Mouse (Mus musculus) ovary, postnatal 36 days (tissue): ENCODE data around the gene Rarb.
A peak's percentile ranks its signal among the peaks of the same experiment; 100 is the strongest.

Source experiments
- DNase-seq: peaks from one replicate; pipeline ENCODE4 v3.0.0; 2022; ENCODE audit warnings: low spot score, mixed read lengths

Rarb gene

GRCm38 (mm10) chr14:16578100-16578499 is 240.9 kb downstream of the Rarb start:
- DNase-seq = no peak

DNA sequence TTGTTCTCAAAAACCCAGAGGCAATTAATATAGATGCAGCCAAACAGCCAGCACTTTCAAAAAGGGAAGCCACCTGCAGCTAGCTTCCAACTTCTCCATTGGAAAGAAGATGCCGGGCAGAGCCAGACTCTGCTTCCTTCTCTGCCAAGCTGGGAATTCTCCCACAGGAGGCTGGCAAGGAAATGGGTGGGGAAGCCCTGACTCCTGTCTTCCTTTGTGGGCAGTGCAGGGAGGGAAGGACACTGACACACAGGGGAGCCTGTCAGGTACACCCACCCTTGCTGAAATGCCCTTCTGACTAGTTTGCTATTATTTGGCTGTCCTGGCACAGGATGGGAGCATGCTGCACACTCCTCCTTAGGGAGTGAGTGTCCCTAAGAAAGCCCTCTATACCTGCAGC is 241.9 kb downstream of the Rarb start:
- DNase-seq = no peak

GRCm38 (mm10) chr14:16574925-16575721 is 243.8 kb downstream of the Rarb start:
- DNase-seq = peak; percentile 71

- no peak for DNase-seq
These were observed 245.3 kb downstream of the Rarb start for GRCm38 (mm10) chr14:16573475-16574171.

DNA sequence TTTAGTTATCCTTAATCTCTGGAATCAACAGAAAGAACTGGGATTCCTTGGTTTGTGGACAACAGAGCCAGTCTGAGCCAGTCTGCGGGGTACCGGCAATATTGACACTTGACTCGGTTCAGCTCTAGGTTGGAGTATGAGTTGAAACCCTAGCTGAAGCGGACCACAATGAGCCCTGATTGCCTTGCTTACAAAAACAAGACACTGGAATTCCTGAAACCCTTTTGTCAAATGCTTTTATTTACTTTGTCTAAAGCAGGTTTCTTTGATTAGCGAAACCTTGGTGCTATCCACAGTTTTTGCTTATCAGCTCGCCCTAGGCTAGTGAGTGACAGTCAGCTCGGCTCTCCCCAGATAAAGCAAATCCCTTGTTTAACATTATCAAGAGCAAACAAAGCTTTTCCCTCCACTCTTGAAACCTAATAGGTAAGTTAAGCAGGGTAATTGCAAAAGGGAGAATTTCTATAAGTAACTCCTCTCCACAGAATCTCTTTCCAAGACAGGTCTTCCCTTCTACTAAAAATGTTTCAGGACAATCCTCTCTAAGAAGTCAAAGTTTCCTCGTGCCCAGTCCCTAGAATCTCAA is 246.1 kb downstream of the Rarb start:
- no peak for DNase-seq

- no peak for DNase-seq
These were observed 249.4 kb downstream of the Rarb start for GRCm38 (mm10) chr14:16569506-16570001.

- no peak for DNase-seq
These were observed 252.0 kb downstream of the Rarb start for GRCm38 (mm10) chr14:16566920-16567319.

DNA sequence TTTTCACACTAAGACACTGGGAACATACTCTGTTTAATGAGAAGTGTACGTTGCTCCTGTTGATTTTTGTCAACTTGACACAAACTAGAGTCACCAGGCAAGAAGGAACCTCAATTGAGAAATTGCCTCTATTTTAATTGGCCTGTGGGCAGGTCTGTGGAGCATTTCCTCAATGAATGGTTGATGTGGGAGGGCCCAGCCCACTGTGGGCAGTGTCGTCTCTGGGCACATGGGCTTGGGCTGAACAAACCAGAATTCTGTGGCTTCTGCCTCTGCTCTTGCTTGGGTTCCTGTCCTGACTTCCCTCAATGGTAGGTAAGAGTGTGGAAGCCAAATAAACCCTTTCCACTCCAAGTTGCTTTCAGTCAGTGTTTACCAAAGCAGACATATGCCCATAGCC is 255.0 kb downstream of the Rarb start:
- no peak for DNase-seq

DNA sequence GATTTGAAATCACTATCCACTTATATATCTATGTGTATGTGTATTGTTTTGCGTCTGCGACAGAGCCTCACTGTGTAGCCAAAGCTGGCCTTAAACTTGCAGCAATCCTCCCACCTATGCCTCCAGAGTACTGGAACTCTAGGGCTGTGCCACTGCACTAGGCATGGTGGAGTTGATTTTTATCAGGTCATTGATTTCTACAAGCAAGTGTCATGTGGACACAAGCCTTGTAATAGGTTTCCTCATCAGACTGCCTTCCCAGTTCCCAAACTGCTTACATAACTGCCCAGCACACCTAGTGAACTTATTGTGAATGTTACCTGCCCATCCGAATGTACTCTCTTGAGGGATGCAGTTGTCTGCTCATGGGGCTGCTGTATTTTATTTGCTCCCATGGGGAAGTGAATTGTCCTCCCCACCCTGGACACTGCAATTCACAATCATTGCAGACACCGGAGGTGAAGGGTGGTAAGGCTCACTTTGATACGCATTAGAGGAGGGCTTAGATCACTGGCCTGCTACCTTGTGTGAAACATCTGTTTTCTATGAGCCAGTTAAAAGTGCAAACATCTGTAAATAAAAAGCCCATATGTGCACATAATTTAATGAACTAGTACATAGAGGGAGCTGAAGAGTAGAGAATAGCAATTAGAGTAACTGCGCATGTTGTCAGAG is 257.3 kb downstream of the Rarb start:
- DNase-seq = no peak

GRCm38 (mm10) chr14:16559294-16560217 is 259.4 kb downstream of the Rarb start:
- DNase-seq = no peak

DNA sequence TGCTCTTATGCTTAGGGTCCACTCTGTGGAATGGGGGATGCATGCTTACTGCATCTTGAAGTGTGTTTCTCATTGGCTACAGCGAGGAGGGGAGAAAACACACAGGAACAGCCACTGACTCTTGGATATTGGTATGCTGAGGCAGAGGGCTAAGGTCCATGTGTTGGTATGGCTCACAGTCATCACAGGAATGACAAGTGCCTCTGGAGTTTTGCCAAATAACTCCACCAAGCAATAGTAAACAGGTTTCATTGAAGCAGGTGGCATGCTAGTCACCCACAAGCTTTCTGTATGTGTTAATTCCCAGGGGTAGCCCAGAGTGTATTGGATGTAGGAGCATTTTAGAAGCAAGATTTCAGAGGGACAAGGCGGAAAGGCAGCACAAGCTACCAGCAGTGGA is 260.9 kb downstream of the Rarb start:
- no peak for DNase-seq

DNA sequence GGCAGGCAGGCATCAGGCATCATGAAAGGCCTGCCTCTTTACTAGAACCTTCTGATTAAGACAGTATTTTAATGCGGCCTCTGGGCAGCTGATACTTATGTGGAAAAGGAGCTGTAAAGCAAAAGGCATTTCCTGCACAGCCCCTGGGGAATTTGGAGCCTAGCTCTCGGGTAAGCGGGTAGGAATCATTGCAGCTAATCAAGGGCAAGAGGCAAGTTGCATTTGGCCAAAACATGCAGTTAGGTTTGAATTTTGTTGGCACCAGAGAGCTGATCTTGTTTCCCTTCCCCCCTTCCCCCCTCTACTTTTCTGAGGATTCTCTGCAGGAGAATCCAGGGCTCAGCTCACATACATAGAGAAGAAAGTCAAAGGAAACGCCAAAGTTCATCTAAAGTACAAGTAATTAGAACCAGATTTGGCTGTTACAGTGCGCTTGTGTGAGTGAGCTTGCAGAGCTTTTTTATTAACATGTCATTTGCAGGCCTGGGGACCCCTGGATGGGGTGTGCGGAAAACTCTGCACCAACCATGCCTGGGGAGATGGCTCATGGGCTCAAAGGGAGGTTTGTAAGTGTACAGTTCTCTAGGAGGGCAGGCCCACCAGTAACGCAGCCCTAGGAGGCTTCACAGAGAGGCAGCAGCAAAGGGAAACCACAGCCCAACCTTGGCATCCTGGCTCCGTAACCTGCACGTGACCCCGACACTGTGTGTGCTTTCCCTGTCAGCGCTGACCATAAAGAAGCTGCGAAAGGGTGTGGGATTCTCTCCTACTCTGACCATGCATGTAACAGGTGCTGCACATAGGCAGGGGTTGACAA is 264.1 kb downstream of the Rarb start:
- DNase-seq = no peak

DNA sequence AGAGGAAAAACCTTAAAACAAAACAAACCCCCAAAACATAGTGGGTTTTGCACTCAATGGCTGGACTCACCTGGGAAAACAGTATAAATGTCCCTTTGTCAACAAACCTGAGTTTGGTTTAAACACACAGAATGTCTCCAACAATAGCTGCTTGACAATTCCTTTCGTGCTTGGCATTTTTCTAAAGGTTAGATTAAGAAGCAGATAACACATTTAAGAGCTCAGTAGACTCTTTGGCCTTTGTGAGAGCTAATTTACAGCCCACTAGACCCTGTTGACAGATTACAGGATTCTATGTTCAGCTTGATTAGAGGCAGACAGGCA is 264.7 kb downstream of the Rarb start:
- no peak for DNase-seq

GRCm38 (mm10) chr14:16552293-16552692 is 266.7 kb downstream of the Rarb start:
- no peak for DNase-seq

DNA sequence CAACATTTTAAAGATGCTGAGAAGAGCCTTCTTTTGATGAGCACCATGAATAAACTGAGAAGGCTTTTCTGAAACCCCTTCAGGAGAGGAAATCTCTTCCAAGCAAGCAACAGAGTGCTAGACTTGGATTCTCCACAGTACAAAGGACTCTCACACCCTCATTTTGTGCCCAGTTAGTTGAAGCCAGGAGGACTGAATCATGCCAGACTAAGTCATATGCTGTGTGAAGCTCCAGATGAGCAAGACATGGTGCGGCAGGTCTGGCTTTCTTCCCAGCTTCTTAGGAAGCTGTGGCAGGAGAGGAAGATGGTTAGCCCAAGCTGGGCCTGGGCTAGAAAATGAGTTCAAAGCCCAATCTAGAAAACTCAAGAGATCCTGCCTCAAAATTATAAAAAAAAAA is 267.1 kb downstream of the Rarb start:
- no peak for DNase-seq

- no peak for DNase-seq
These were observed 270.8 kb downstream of the Rarb start for GRCm38 (mm10) chr14:16548200-16548576.

DNA sequence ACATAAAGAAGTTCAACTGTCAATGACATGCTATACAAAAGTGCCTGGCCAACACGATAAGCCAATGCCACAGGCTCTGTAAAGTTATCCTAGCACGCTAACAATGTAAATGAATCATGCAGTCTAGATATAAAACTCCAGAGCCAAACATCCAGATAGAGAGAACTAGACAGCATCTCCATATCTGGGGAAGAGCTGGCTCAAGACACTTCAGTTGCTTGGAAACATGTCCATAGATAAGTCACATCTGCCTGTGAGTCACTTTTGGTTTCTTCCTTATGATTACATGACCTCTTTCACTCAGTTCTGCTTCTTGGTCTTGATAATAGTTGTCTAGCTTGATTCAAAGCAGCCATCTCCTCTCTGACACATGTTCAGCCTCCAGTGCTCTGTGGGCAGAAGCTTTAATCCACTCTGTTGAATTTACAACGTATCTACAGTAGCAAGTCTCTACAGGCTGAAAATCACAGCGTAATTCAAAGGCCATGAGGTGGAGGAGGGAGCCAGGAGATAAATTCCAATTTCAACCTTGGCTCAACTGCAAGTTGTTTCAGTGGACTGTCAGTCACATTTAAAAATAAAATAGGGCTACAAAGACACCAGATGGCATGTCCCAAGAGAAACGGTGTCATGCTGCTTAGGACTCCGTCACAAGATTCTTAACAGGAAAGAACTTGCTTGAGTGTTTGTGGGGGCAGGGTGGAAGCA is 271.3 kb downstream of the Rarb start:
- no peak for DNase-seq

DNA sequence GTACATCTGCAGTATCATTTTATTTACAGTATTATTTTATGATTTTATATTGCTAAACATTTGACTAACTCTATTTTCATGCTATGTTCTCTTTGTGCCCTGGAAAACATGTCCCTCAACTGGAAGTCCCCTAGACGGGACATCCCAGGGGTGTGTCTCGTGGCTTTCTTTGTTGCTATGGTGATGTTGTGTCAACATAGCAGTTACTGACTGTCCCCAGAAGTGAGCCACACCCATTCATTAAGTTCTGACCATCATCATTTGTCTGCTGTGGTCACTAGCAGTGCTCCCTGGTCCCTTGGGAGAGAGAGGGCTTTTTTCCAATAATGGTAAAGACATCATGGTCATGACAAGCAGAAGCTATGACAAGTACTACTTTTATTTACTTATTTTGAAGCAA is 274.0 kb downstream of the Rarb start:
- no peak for DNase-seq

GRCm38 (mm10) chr14:16541641-16542040 is 277.3 kb downstream of the Rarb start:
- no peak for DNase-seq

DNA sequence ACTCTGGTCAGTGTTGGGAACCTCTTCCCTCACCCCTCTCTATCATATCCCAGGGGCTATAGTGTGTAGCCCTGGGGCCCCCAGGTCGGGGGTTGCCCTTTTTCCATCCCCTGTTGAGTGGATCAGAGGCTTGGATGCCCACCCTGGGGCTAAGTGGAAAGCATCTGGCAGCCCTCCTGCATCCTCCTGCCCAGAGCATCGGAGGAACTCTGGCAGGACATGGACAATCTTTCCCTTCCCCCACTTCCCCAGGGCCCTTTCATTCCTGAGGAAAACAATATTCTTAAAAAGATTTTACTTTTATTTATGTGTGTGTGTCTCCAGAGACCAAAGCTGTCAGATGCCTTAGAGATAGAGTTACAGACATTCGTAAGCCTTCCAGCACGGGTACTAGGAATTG is 281.5 kb downstream of the Rarb start:
- DNase-seq = no peak
